13 mouse cellular contexts compared by ENCODE assay signal in genomic region chr4:31924301-31925185, GRCm38 (mm10). TPM values are rescaled to one million over a fixed set of nuclear protein-coding genes. Genes with fewer than 3 reads are reported as not detected.
A peak's percentile ranks its signal among the peaks of the same experiment; 100 is the strongest.
DNase-seq lines count a peak whose midpoint lies in the region; ATAC-seq and TF ChIP-seq lines count a peak whose summit lies in the region.
"Had no signal": no experiment of that assay in that cellular context is flagged by ENCODE, and none has a peak within 500 bp of the region (broad histone marks: within the 10 kb centered on the region; RNA-seq: fewer than 3 reads in every experiment).

No protein-coding gene starts in this region.

- peak; percentile 25 for TF ChIP-seq CTCF in Patski (IDR thresholded peaks at IDR 0.05)

- H3K9me3 ChIP-seq in hindbrain, embryonic 14.5 days (ENCODE audit: control insufficient read depth, low read length): no peaks in the 10 kb centered on the region
- H3K9me3 ChIP-seq in hindbrain, embryonic 10.5 days: no peaks in the 10 kb centered on the region
- H3K9me3 ChIP-seq: liver, embryonic 13.5 days; megakaryocyte, embryonic 14.5 days; stomach, embryonic 15.5 days had no signal

- in situ Hi-C loops in Patski (cut with MboI; ENCODE audit: low pct_unique_long_range_greater_than_20kb): loop anchor here (10.0 to 25.0 kb wide), 2 partner anchors 500 to 712 kb away; no protein-coding TSS in a partner anchor

- H3K4me3 ChIP-seq in hindbrain, embryonic 14.5 days (replicated peaks; ENCODE audit: low read length): no peak overlapping the region
- H3K4me3 ChIP-seq in hindbrain, embryonic 10.5 days: no peak overlapping the region
- H3K4me3 ChIP-seq: liver, embryonic 13.5 days; megakaryocyte, embryonic 14.5 days; stomach, embryonic 15.5 days had no signal

- WGBS in hindbrain, embryonic 14.5 days: 31% methylated on average over 14 of the region's 14 CpGs
- 52% methylated on average over 14 of the region's 14 CpGs for WGBS in hindbrain, embryonic 10.5 days

- H3K4me2 ChIP-seq in hindbrain, embryonic 14.5 days (replicated peaks): peak overlapping the region; percentile 1; the same call in 1 of the 2 replicates
- H3K4me2 ChIP-seq: liver, embryonic 13.5 days; stomach, embryonic 15.5 days had no signal

- CTCF ChIA-PET in Patski (lab: Charles Lee): interaction anchor here (0.6 to 1.4 kb wide), 9 partner anchors 12 to 519 kb away, joined by 3 to 6 read pairs (median 3); no protein-coding TSS in a partner anchor

- no peak overlapping the region for H3K27ac ChIP-seq in hindbrain, embryonic 14.5 days
- H3K27ac ChIP-seq in hindbrain, embryonic 10.5 days: no peak overlapping the region
- H3K27ac ChIP-seq: liver, embryonic 13.5 days; stomach, embryonic 15.5 days had no signal

- POLR2A ChIA-PET in Patski (lab: Charles Lee): no interaction called here

- H3K27me3 ChIP-seq in hindbrain, embryonic 14.5 days (ENCODE audit: control insufficient read depth, insufficient read depth, low read length): 0 out of 2 replicates have a peak, but pooled peaks cover 5% of the 10 kb centered on the region
- peaks cover 11% of the 10 kb centered on the region; the same call in 1 of the 2 replicates for H3K27me3 ChIP-seq in hindbrain, embryonic 10.5 days (ENCODE audit: insufficient read depth, poor library complexity, severe bottlenecking)
- peaks cover 5% of the 10 kb centered on the region for H3K27me3 ChIP-seq in Patski
- H3K27me3 ChIP-seq: liver, embryonic 13.5 days; megakaryocyte, embryonic 14.5 days; stomach, embryonic 15.5 days had no signal

- H3K36me3 ChIP-seq in hindbrain, embryonic 14.5 days (replicated peaks; ENCODE audit: control insufficient read depth, insufficient read depth): no peaks in the 10 kb centered on the region
- no peaks in the 10 kb centered on the region for H3K36me3 ChIP-seq in hindbrain, embryonic 10.5 days
- H3K36me3 ChIP-seq: liver, embryonic 13.5 days; stomach, embryonic 15.5 days had no signal

- no peak overlapping the region for H3K9ac ChIP-seq in hindbrain, embryonic 14.5 days
- H3K9ac ChIP-seq: liver, embryonic 13.5 days; stomach, embryonic 15.5 days had no signal

- DNase-seq in hindbrain, embryonic 14.5 days (ENCODE audit: low spot score): peak; percentile 67
- no peak for DNase-seq in hindbrain, embryonic 10.5 days (ENCODE audit: low spot score)
- DNase-seq in Patski (ENCODE audit: low read depth, low spot score): no peak
- peak; percentile 81 for DNase-seq in forelimb bud, embryonic 11.5 days (ENCODE audit: low read depth, low spot score)
- DNase-seq in neural tube, embryonic 10.5 days (ENCODE audit: extremely low spot score, low spot score): peak; percentile 23
- DNase-seq in spleen, adult 18-20 months: no peak
- no peak for DNase-seq in thymus, postnatal 14 days
- DNase-seq in adrenal gland, postnatal 25 days: no peak
- DNase-seq: gastrocnemius, postnatal 25 days; liver, embryonic 13.5 days; retina, postnatal 1 day had no signal

- ATAC-seq in hindbrain, embryonic 14.5 days (ENCODE audit: low FRiP score): no peak
- no peak for ATAC-seq in Patski

- H3K4me1 ChIP-seq in hindbrain, embryonic 14.5 days (replicated peaks; ENCODE audit: control insufficient read depth, insufficient read depth, low read length): 0 out of 2 replicates have a peak, but pooled peaks cover 5% of the 10 kb centered on the region
- peaks cover 12% of the 10 kb centered on the region; the same call in 1 of the 2 replicates for H3K4me1 ChIP-seq in hindbrain, embryonic 10.5 days (replicated peaks)
- H3K4me1 ChIP-seq: liver, embryonic 13.5 days; megakaryocyte, embryonic 14.5 days; stomach, embryonic 15.5 days had no signal

RNA-seq across cellular contexts. Expression of gene Map3k7, which starts 39.4 kb away (rescaled TPM):
- 31.7 and 37.4 TPM in 2 replicates for polyA plus RNA-seq in hindbrain, embryonic 14.5 days (2014; fragmentation: Nextera tagmentation; extraction: Ambion mirVana)
- 40.3 and 44.3 TPM in 2 replicates for polyA plus RNA-seq in hindbrain, embryonic 10.5 days (2016; fragmentation: Nextera tagmentation; extraction: Ambion mirVana)
- 46.1 TPM for polyA plus RNA-seq in Patski (2021)
- total RNA-seq in adrenal gland, postnatal 25 days (2021): 49.8 and 54.5 TPM in 2 replicates

Comparison
In these comparisons a context has a peak if more than half of its experiments do, and no peak if none do; other contexts are left out.
1. DNase-seq: peak in hindbrain, embryonic 14.5 days (single experiment), forelimb bud, embryonic 11.5 days (single experiment) and neural tube, embryonic 10.5 days (single experiment); none in hindbrain, embryonic 10.5 days (single experiment), Patski (single experiment), spleen, adult 18-20 months (0 of 2), thymus, postnatal 14 days (single experiment) and adrenal gland, postnatal 25 days (single experiment).